Mouse (Mus musculus): ENCODE data around the gene Stard8. TPM values are rescaled to one million over a fixed set of nuclear protein-coding genes. Genes with fewer than 3 reads are reported as not detected.
A peak's percentile ranks its signal among the peaks of the same experiment; 100 is the strongest.

Stard8 gene
- total and polyA plus RNA-seq, 3 experiments, result 0.39 to 2.3 TPM; not detected in 1

- Histone ChIP-seq H3K9me3 (replicated peaks; ENCODE audit: insufficient read depth, low read length) (no peaks in the 10 kb centered on the region), H3K27me3 (ENCODE audit: control insufficient read depth in 1 of 2, insufficient read depth in 2 of 2, low read length in 2 of 2) (no peaks in the 10 kb centered on the region), H3K27ac (ENCODE audit: control insufficient read depth, low read depth, low read length) (peak overlapping the region; percentile 42), H3K79me2 (ENCODE audit: control insufficient read depth, insufficient read depth, low read length, poor library complexity) (no peaks in the 10 kb centered on the region), H3K36me3 (ENCODE audit: control insufficient read depth in 1 of 2, insufficient read depth in 2 of 2, low read length in 2 of 2) (peaks cover 0 to 4% of the 10 kb centered on the region in 2 experiments; a peak in 2 of 4 replicates), H3K4me1 (ENCODE audit: control insufficient read depth in 1 of 2, insufficient read depth in 2 of 2, low read length in 2 of 2) (0 out of 4 replicates have a peak, but pooled peaks cover 0 to 6% of the 10 kb centered on the region in 2 experiments), H3K9ac (ENCODE audit: control insufficient read depth, low read depth, low read length, poor library complexity, severe bottlenecking) (peak overlapping the region; percentile 18; the same call in 1 of the 2 replicates), H3K4me3 (ENCODE audit: control insufficient read depth in 1 of 2, insufficient read depth in 1 of 2, low read depth in 2 of 2, low read length in 2 of 2) (peak overlapping the region in 1 of 2 experiments; percentile 47; a peak in 2 of 4 replicates)
- peak; percentile 34 for DNase-seq (ENCODE audit: low read depth, low spot score)
- TF ChIP-seq SMC3 (IDR thresholded peaks at IDR 0.05; ENCODE audit: low read depth, low read length) (no peak), ETS1 (IDR thresholded peaks at IDR 0.05; ENCODE audit: low read depth, low read length) (0 out of 2 replicates have a peak, but pooled peaks have one; percentile 28), EP300 (IDR thresholded peaks at IDR 0.05; ENCODE audit: low read depth in 1 of 2, low read length in 2 of 2) (0 out of 4 replicates have a peak, but pooled peaks of 1 of the 2 experiments have one; percentile 11)
These were observed 44.8 kb upstream of the Stard8 start for GRCm38 (mm10) chrX:98958287-98958686.

GRCm38 (mm10) chrX:98959050-98959449, 44.0 kb upstream of the Stard8 start:
- Histone ChIP-seq H3K79me2 (ENCODE audit: control insufficient read depth, insufficient read depth, low read length, poor library complexity) (no peaks in the 10 kb centered on the region), H3K27me3 (ENCODE audit: control insufficient read depth in 1 of 2, insufficient read depth in 2 of 2, low read length in 2 of 2) (no peaks in the 10 kb centered on the region), H3K9me3 (replicated peaks; ENCODE audit: insufficient read depth, low read length) (no peaks in the 10 kb centered on the region), H3K27ac (ENCODE audit: control insufficient read depth, low read depth, low read length) (no peak overlapping the region), H3K9ac (ENCODE audit: control insufficient read depth, low read depth, low read length, poor library complexity, severe bottlenecking) (no peak overlapping the region), H3K4me3 (ENCODE audit: control insufficient read depth in 1 of 2, insufficient read depth in 1 of 2, low read depth in 2 of 2, low read length in 2 of 2) (peak overlapping the region in 1 of 2 experiments; percentile 47; a peak in 1 of 4 replicates), H3K4me1 (ENCODE audit: control insufficient read depth in 1 of 2, insufficient read depth in 2 of 2, low read length in 2 of 2) (0 out of 4 replicates have a peak, but pooled peaks cover 0 to 6% of the 10 kb centered on the region in 2 experiments), H3K36me3 (ENCODE audit: control insufficient read depth in 1 of 2, insufficient read depth in 2 of 2, low read length in 2 of 2) (peaks cover 0 to 4% of the 10 kb centered on the region in 2 experiments; a peak in 2 of 4 replicates)
- TF ChIP-seq USF1 (IDR thresholded peaks at IDR 0.05; ENCODE audit: low read depth, low read length) (no peak), ZC3H11A (IDR thresholded peaks at IDR 0.05; ENCODE audit: low read depth, low read length) (no peak), TCF12 (IDR thresholded peaks at IDR 0.05; ENCODE audit: low read depth, low read length) (peak; percentile 49; the same call in 1 of the 2 replicates), CTCF (IDR thresholded peaks at IDR 0.05 in 2 of 3, conservative IDR thresholded peaks at IDR 0.05 in 1 of 3; ENCODE audit: control insufficient read depth in 1 of 3, insufficient read depth in 1 of 3, low read depth in 2 of 3, low read length in 3 of 3, poor library complexity in 1 of 3, severe bottlenecking in 1 of 3) (no peak), BHLHE40 (IDR thresholded peaks at IDR 0.05; ENCODE audit: borderline replicate concordance, low read depth, low read length) (no peak), SIN3A (IDR thresholded peaks at IDR 0.05; ENCODE audit: low read length) (0 out of 2 replicates have a peak, but pooled peaks have one; percentile 17), ETS1 (IDR thresholded peaks at IDR 0.05; ENCODE audit: low read depth, low read length) (peak; percentile 83), UBTF (IDR thresholded peaks at IDR 0.05; ENCODE audit: borderline replicate concordance, insufficient read depth, low read depth, low read length) (no peak), EP300 (IDR thresholded peaks at IDR 0.05; ENCODE audit: low read depth in 1 of 2, low read length in 2 of 2) (peak; percentile 33 to 67; a peak in 3 of 4 replicates), ELF1 (IDR thresholded peaks at IDR 0.05; ENCODE audit: low read depth, low read length) (no peak), ZMIZ1 (IDR thresholded peaks at IDR 0.05; ENCODE audit: low read depth, low read length) (no peak), MXI1 (IDR thresholded peaks at IDR 0.05; ENCODE audit: low read depth, low read length) (0 out of 2 replicates have a peak, but pooled peaks have one; percentile 21), HCFC1 (IDR thresholded peaks at IDR 0.05; ENCODE audit: low read depth, low read length) (no peak), ZNF384 (IDR thresholded peaks at IDR 0.05; ENCODE audit: low read depth, low read length) (0 out of 2 replicates have a peak, but pooled peaks have one; percentile 6), MYB (IDR thresholded peaks at IDR 0.05; ENCODE audit: low read depth, low read length) (peak; percentile 60; the same call in 1 of the 2 replicates), KAT2A (conservative IDR thresholded peaks at IDR 0.05; ENCODE audit: low read depth, low read length) (no peak), USF2 (IDR thresholded peaks at IDR 0.05; ENCODE audit: borderline replicate concordance in 1 of 2, insufficient read depth in 1 of 2, low read depth in 1 of 2, low read length in 2 of 2) (no peak), GATA1 (IDR thresholded peaks at IDR 0.05; ENCODE audit: low read depth, low read length) (peak; percentile 63), SMC3 (IDR thresholded peaks at IDR 0.05; ENCODE audit: low read depth, low read length) (no peak), ZKSCAN1 (IDR thresholded peaks at IDR 0.05; ENCODE audit: low read depth, low read length) (no peak), MAX (IDR thresholded peaks at IDR 0.05; ENCODE audit: low read length) (no peak)
- peak; percentile 28 for DNase-seq (ENCODE audit: low read depth, low spot score)

All from MEL (cell line).